Mouse (Mus musculus) urinary bladder, postnatal 36 days (tissue): ENCODE results near the gene Ms4a18.
A peak's percentile ranks its signal among the peaks of the same experiment; 100 is the strongest.

Experiments
- DNase-seq, 2 experiments: peaks; one replicate each; pipeline ENCODE4 v3.0.0; 2022; ENCODE audit warnings: low spot score in 2 of 2, mixed read lengths in 1 of 2

Gene Ms4a18

DNA sequence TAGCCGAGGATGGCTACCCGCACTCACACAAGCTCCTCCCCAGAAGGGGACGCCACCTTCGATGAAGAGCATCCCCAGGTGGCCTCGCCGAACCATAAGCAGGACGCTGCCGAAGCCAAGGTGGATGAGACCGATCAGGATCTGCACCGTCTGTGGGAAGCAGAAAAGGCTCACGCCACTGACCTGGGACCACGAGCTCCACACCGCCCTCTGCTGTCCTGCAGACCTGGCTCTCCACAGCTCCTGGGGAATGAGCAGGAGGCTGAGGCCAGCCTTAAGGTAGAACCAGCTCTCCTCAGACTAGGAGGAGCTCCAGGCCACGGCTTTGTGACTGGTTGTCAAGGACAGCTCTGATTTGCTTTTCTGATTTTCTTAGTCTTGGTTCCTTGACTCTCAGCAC is 34.7 kb downstream of the Ms4a18 start:
- DNase-seq, result peak; percentile 15 to 32

DNA sequence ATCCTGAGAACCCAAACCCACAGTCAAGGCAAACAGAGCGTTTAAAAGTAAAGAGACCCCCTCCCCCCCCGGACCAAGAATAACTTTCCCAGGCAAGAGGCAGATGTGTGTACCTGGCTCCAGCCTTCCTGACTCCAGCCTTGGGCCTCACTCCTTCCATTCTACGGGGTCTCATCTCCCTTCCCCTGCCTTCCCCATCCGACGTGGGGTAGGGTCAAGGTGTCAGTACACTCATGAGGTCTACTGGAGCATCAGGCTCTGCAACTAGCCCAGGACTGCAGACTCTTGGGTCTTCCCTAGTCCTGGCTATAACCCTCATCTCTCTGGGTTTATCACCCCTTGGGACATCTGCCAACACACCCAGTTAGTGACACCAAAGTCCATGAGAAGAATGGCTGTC is 37.6 kb downstream of the Ms4a18 start:
- DNase-seq, result no peak

DNA sequence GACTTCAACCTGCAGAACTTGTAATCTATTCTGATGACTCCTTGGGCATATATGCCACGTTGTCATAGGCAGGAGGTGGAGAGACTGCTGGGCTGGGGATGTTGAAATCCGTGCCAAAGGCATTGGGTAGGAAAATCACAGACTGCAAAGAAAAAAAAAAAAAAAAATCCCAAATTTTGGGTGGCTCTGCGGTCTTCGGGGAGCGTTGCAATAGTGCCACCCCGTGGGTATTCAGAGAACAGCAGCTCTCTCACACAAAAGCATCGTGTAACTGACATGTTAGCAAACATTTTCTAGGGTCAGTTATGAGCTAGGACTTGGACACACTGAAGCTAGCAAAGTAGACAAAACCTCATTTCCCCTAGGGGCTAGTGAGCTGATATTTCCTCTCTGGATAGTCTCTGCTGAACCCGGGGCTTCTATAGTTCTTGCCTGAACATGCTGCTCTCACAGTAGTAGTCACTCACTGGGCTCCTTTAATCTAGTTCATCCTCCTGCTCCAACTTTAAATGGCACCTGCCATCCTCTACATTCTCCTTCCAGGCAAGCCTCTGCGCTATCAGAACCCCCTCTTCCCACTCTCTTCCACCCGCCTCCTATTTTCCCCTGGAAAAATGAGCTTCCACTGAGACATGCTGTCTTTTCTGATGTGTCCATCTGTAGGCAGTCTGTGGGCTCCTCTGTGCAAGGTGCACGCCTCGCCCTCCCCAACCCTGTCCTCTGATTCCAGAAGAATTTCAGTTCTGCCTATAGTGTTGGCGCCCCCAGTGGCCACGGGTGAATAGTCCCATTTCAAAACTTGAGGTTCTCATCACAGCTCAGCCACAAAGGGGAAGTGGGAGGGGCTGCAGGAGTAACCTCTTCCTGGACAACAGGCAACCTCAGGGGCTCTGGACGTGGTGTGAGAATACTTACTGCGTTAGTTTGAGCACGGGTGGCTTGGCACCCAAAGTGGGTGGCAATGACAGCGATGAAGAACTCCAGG is 38.4 kb downstream of the Ms4a18 start:
- peak; percentile 64 to 73 for DNase-seq

DNA sequence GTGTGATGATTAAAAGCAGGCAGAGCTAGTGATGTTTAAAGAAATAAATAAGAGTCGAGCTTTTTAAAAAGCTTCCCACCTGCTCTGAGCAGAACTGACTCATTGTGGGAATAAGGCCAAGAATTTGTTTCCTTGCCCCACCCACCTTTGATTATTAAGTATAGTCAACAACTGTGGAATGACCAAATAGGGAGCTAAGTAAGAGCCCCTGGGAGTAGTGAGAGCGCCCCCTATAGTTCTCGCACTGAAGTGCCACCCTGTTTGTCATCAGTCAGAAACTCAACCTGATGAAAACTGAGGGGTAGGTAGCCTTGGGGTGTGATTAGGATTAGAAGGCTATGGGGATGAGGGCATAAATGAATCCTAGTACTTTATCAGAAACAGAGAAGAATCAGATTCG is 41.5 kb downstream of the Ms4a18 start:
- DNase-seq, result peak; percentile 30 to 32

DNA sequence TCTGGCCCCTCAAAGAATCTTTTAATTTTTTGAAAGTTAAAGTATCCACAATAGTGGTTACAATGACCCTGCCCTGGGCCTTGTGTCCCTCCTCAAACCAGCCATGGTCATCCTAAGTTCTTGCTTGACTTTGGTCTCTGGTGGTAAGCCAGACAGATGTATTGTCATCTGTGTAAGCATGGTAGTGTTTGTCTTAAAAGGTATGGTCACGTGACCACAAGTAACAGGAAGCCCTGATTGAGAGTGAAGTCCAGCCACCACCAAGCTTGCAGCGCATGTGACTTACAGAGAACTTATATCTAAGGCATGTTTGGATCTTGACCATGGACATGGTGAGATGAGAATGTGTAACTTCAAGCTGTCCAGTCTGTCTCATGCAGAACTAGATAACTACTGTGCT is 42.6 kb downstream of the Ms4a18 start:
- DNase-seq, result no peak

DNA sequence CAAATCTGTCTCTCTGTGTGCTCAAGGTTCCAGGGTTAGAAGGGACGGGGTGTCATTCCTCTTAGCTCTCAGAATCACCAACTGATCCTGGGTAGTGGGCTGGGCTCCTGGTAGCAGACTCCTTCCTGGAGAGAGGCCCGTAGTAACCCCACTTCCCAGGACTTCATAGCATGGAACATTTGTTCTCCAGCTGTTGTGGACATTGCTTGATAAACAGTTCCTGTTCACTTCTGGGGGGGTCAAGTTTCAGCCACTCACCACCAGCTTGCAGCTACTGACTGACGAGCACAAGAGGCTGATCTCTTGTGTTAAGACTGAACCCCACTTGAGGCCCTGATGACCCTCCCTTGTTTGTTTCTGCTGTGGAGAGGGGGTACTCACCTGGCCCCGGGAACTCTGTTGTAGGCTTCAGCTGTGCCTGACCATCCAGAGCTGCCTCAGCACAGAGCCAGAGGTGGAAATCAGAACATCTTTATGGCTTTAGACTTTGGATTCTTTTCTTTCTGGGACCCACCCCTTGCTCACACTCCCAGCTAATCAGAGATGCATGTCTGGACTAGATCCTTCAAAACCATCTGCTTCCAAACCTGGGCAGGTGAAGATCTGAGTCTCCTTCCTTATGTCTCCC is 43.5 kb downstream of the Ms4a18 start, which contains the start of gene Ms4a10:
TSS of gene Ms4a10 (minus strand) at position 433 of the 628 bp plus-strand sequence.
- DNase-seq, result no peak

DNA sequence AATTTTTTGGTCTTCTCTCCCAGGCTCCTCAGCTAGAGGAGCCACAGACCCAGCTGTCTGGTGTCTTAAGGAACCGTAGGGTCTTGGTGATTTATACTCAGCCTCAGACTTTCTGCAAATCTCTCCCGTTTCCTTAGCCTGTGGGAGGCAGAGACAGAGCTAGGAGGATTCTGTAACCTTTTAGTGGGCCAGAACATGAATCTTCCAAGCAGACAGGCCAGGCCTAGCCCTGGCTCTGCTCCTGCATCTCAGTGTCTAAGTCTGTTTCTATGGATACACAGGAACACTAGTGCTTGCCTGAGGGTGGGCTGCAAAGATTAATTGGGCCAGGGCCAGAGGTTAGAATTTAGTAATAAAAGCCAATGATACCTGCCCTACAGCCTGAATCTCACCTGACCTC is 44.6 kb downstream of the Ms4a18 start:
- DNase-seq, result no peak

DNA sequence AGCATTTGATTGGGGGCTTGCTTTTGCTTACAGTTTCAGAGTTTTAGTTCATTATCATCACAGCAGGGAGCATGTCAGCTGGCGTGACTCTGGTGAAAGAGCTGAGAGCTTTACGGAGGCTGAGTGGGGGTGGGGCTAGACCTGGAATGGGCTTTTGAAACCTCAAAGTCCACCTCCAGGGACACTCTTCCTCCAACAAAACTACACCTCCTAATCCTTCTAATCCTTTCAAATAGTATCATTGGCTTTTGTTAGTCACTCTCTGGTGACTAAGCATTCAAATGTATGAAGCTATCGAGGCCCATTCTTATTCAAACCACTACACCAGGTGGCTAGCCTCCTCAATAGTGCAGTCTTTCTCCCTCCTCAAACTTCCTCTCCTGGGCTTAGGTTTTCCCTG is 45.2 kb downstream of the Ms4a18 start:
- DNase-seq, result no peak

DNA sequence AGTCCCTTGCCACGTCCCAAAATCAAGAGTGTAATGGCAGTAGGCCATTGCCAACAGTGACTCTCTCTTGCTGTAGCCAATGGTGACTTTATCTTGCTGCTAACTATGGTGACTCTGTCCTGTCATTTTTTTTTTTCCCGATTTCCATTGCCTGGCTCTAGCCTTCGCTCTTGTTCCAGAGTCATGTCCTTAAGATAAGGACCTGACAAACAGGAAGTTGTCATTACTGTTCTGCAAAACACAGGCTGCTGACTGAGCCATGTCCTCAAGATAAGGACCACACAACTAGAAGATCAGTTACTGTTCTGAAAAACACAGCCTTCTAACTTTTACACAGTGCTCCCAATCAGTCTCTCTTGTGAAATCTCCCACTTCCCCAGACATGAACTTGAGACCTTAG is 47.4 kb downstream of the Ms4a18 start:
- no peak for DNase-seq

DNA sequence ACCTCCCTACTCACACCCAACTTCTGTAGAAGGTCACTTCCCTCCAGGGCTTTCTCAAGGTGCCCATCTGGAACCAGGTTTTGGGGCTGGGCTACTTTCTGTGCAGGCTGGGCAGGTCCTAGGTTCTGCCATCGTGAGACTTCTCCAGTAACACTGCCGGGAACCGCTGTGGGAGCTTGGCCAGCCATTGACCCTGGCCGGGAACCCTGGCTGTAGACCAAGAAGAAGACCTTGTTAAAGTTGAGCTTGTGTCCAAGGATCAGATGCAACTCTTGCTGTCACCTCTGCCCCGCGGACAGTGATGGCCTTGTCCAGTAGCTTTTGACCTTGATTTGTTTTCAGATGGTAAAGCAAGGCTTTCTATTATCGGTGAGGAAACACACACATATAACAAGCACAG is 49.3 kb downstream of the Ms4a18 start:
- no peak for DNase-seq

DNA sequence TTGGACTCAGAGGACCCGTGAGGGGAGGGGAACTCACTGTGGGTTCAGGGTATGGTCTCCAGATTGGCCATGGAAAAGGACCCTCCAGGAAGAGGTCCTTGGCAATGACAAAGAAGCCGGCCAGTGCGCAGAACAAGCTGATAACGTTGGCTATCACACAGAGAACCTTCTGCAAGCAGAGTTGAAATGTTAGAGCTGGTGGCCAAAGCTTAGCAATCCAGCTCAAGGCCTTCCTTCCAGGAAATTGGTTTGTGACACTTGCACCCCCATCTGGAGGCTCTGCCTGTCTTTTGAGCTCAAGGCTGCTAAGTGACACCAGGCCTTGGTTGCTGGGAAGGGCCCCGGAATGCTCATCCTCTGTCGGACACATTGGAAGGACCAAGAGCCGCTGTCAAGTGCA is 52.1 kb downstream of the Ms4a18 start:
- no peak for DNase-seq

DNA sequence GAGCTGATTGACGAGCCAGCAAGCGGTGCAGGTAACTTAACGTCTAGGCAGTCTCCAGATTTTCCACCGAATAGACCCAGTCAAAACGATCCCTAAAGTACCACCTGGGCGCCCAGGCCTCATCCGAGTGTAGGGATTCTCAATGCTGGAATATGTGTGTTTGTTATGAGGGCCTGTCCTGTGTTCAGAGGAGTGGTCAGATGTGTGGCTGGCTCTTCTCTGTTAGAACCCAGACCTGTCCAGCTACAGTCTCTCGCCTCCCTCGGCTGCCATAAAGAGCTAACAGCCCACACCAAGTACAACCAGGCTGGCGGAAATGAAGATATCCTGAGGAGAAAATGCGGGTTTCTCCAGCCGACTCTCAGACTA is 57.9 kb downstream of the Ms4a18 start:
- DNase-seq, result no peak

DNA sequence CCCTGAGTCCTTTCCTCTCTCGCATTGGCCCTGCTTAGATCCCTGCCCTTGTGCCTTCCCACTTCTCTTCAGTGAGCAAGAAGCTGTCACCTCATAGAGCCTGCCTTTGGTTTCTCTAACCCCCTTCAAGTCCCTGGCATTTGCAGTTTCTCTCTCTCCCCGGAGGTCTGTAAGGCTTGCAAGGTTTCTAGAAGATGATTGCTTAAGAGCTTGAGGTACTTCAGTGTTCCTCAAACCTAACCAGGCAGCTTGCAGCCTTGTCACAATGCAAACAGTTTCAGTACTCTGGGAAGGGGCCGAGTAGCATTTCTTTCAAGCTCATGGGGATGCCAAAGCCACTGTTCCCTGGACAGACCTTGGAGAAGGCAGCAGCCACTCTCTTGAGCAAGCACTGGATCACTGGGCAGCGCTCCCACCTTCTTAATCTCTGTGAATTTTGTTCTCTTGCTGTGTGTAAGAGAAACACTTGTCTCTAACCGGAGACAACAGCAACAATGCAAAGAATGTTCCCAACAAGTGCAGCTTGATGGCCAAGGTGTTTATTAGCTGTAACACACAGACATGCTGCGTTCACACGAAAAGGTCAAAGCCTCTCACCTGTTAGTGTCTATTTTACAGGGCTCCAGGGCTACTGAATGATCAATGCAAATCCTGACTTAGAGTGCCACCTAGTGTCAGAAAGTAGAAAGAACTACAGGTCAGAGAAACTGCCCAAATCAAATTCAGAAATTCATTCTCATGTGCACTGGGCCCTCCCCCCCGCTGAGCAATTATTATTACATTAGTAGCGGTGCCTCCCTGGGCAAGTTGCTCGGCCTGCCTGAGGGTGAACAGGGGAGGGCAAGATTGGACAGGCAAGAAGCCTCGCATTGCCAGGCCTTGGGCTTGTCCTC is 58.5 kb downstream of the Ms4a18 start:
- DNase-seq, result peak; percentile 44 to 56

DNA sequence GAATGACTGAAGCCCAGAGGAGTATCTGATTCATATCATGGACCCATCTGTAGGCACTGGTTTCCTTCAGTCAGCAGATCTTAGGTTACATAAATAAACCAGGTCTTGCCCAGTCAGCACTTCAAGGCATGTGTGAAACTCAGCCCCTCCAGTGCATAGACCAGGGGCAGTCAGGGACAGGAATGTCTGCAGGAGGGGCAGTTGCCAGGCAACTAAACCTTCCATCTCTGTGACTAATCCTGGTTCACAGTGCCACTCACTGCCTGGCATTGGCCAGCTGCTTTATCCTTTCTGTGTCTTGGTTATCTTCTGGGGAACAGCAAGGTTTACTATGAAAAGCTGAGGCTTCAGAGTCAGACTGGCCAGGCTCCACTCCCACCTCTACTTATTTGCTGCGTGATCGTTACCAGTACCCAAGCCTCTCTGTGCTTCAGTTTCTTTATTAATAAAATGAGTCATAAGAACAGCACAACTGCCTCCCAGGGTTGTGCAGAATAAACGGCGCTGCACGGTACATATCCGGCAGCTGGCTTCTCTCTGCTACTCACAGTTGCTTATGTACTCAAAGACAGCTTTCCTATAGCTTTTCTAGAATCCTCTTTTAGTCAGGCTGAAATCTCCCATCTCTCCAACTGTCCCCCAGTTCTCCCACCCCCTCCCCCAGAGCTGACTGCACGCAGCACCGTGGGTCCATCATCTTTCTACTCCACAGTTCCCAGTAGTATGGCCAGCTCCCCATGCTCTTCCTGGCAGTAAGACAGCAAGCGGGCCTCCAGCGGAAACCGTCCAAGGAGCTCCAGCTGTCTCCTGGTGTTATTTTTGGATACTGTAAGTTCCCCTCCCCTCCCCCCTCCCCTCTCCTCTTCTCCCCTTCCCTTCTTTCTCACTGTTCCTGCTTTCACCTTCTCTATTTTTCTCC is 65.6 kb downstream of the Ms4a18 start:
- no peak for DNase-seq

DNA sequence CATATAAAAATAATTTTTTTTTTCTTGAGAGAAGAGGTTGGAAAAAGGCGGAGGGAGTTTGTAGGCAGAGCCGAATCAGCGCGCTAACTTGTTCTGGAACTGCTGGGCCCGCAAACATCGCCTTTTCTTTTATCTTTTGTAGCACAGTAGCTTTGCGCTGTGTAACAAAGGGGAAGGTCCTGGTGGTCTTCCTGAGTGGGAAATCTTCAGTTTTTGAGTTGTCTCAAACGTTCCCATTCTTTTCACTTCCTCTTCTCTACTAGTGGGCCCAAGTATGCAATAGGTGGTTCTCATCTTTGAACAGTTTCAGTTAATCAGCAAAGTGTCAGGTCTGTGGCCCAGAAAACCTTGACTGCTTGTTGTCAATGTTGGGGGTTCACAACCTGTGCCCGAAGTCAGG is 68.3 kb downstream of the Ms4a18 start:
- DNase-seq, result no peak

DNA sequence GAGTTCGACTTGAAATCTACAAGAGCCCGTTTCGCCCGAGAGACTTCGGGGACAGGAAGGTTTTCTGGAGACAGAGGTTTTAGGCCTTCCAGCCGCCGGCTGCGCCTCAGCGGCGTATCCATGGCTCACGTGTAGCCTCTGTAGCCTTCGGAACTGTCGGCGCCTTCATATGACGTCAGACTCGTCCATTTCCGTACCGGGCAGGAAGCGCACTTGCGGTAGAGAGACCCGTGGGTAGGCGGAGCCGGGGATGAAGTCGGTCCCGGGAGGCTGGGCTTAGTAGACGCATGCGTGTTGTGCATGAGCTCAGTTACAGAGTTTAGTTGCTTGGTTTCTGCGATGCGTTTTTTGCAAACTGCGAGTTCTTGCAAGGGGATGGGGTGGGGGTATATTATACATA is 68.7 kb downstream of the Ms4a18 start, which contains the start of gene Ccdc86:
TSS of gene Ccdc86 (minus strand) at position 155 of the 400 bp plus-strand sequence.
- DNase-seq, result peak; percentile 92 to 96

DNA sequence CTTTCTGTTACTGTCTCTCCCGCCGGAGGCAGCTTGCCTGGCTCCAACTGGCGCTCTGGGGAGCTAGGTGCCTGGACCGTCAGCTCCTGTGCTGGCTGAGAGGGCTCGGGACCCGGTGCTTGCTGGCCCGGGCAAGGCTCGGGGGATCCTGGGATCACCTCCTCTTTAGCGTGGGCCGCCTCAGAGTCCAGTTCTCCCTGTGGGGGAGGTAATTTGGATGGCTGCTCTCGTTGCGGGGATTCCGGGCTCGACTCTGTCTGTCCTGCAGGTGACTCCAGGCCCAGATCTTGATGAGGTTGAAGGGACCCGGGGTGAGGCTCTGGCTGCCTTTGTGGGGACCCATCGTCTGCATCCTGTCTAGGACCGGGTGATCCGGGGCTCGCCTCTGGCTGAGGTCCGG is 69.4 kb downstream of the Ms4a18 start:
- no peak for DNase-seq

DNA sequence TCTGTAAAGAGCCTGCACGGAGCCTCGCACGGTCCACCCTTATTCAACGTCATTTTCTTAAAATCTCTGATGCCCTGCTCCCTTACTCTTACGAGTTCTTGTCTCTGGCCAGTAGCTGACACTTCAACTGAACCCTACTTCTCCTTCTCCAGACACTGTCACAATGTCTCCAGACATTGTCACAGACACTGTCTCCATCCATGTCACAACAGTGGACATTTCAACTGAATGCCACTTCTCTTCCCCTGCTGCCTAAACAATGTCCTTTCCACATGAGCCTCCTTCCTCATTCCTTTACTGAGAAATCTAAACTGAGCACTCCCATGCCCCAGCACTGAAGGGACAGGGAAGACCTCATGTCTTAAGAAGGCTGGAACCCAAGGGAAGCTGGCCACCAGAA is 70.6 kb downstream of the Ms4a18 start:
- DNase-seq, result no peak
